Mouse (Mus musculus): Measurements from ENCODE around the gene Pard3b. TPM values are rescaled to one million over a fixed set of nuclear protein-coding genes. Genes with fewer than 3 reads are reported as not detected.

The Pard3b gene
- polyA plus RNA-seq, 1 experiment from 2014 or later: 1.6 TPM

- Histone ChIP-seq H3K4me1 (replicated peaks) (no peaks in the 10 kb centered on the region), H3K4me2 (no peak overlapping the region), H3K27me3 (no peaks in the 10 kb centered on the region), H3K9me3 (replicated peaks) (no peaks in the 10 kb centered on the region), H3K9ac (no peak overlapping the region), H3K36me3 (replicated peaks) (no peaks in the 10 kb centered on the region), H3K27ac (replicated peaks) (no peak overlapping the region), H3K4me3 (replicated peaks) (no peak overlapping the region)
- WGBS (ENCODE audit: insufficient replicate concordance): 15% methylated on average over 3 of the region's 3 CpGs
- ATAC-seq (ENCODE audit: insufficient read depth): no peak
Observed at GRCm38 (mm10) chr1:62041718-62042117, 403.1 kb downstream of the Pard3b start.

- Histone ChIP-seq H3K9me3 (replicated peaks) (no peaks in the 10 kb centered on the region), H3K4me1 (replicated peaks) (0 out of 2 replicates have a peak, but pooled peaks cover 3% of the 10 kb centered on the region), H3K27ac (replicated peaks) (no peak overlapping the region), H3K36me3 (replicated peaks) (no peaks in the 10 kb centered on the region), H3K27me3 (no peaks in the 10 kb centered on the region), H3K4me3 (replicated peaks) (no peak overlapping the region), H3K9ac (no peak overlapping the region), H3K4me2 (no peak overlapping the region)
- no peak for ATAC-seq (ENCODE audit: insufficient read depth)
- WGBS (ENCODE audit: insufficient replicate concordance): 48% methylated on average over 4 of the region's 4 CpGs
Observed at GRCm38 (mm10) chr1:62048592-62048991, 410.0 kb downstream of the Pard3b start.

GRCm38 (mm10) chr1:62051186-62051825, 412.7 kb downstream of the Pard3b start:
- Histone ChIP-seq H3K9ac (no peak overlapping the region), H3K27me3 (no peaks in the 10 kb centered on the region), H3K27ac (replicated peaks) (no peak overlapping the region), H3K9me3 (replicated peaks) (no peaks in the 10 kb centered on the region), H3K4me3 (replicated peaks) (no peak overlapping the region), H3K4me1 (replicated peaks) (0 out of 2 replicates have a peak, but pooled peaks cover 3% of the 10 kb centered on the region), H3K4me2 (no peak overlapping the region), H3K36me3 (replicated peaks) (no peaks in the 10 kb centered on the region)
- no peak for ATAC-seq (ENCODE audit: insufficient read depth)
- 8% methylated on average over 1 of the region's 1 CpGs for WGBS (ENCODE audit: insufficient replicate concordance)

- no peak for ATAC-seq (ENCODE audit: insufficient read depth)
- no peak overlapping the region for H3K4me2 ChIP-seq
- H3K27me3 ChIP-seq: no peaks in the 10 kb centered on the region
- H3K9me3 ChIP-seq (replicated peaks): no peaks in the 10 kb centered on the region
- H3K36me3 ChIP-seq (replicated peaks): no peaks in the 10 kb centered on the region
- WGBS (ENCODE audit: insufficient replicate concordance): 70% methylated on average over 7 of the region's 7 CpGs
- H3K27ac ChIP-seq (replicated peaks): no peak overlapping the region
- H3K9ac ChIP-seq: no peak overlapping the region
- 0 out of 2 replicates have a peak, but pooled peaks cover 3% of the 10 kb centered on the region for H3K4me1 ChIP-seq (replicated peaks)
- H3K4me3 ChIP-seq (replicated peaks): no peak overlapping the region
Observed at GRCm38 (mm10) chr1:62053167-62053638, 414.6 kb downstream of the Pard3b start.

- Histone ChIP-seq H3K9ac (no peak overlapping the region), H3K36me3 (replicated peaks) (no peaks in the 10 kb centered on the region), H3K27me3 (no peaks in the 10 kb centered on the region), H3K4me2 (no peak overlapping the region), H3K9me3 (replicated peaks) (no peaks in the 10 kb centered on the region), H3K4me3 (replicated peaks) (no peak overlapping the region), H3K27ac (replicated peaks) (no peak overlapping the region), H3K4me1 (replicated peaks) (0 out of 2 replicates have a peak, but pooled peaks cover 3% of the 10 kb centered on the region)
- WGBS (ENCODE audit: insufficient replicate concordance): 50% methylated on average over 6 of the region's 6 CpGs
- no peak for ATAC-seq (ENCODE audit: insufficient read depth)
Observed at GRCm38 (mm10) chr1:62055280-62055679, 416.7 kb downstream of the Pard3b start.

GRCm38 (mm10) chr1:62070617-62071016, 432.0 kb downstream of the Pard3b start:
- no peak for ATAC-seq (ENCODE audit: insufficient read depth)
- Histone ChIP-seq H3K4me2 (no peak overlapping the region), H3K9me3 (replicated peaks) (no peaks in the 10 kb centered on the region), H3K9ac (no peak overlapping the region), H3K27ac (replicated peaks) (no peak overlapping the region), H3K4me1 (replicated peaks) (no peaks in the 10 kb centered on the region), H3K4me3 (replicated peaks) (no peak overlapping the region), H3K27me3 (no peaks in the 10 kb centered on the region), H3K36me3 (replicated peaks) (no peaks in the 10 kb centered on the region)
- WGBS (ENCODE audit: insufficient replicate concordance): 64% methylated on average over 6 of the region's 6 CpGs

- Histone ChIP-seq H3K4me1 (replicated peaks) (no peaks in the 10 kb centered on the region), H3K27me3 (no peaks in the 10 kb centered on the region), H3K36me3 (replicated peaks) (no peaks in the 10 kb centered on the region), H3K4me2 (no peak overlapping the region), H3K9ac (no peak overlapping the region), H3K4me3 (replicated peaks) (no peak overlapping the region), H3K27ac (replicated peaks) (no peak overlapping the region), H3K9me3 (replicated peaks) (no peaks in the 10 kb centered on the region)
- no peak for ATAC-seq (ENCODE audit: insufficient read depth)
- 68% methylated on average over 7 of the region's 7 CpGs for WGBS (ENCODE audit: insufficient replicate concordance)
Observed at GRCm38 (mm10) chr1:62071139-62071538, 432.5 kb downstream of the Pard3b start.

- Histone ChIP-seq H3K4me2 (no peak overlapping the region), H3K36me3 (replicated peaks) (no peaks in the 10 kb centered on the region), H3K9me3 (replicated peaks) (no peaks in the 10 kb centered on the region), H3K27ac (replicated peaks) (no peak overlapping the region), H3K4me3 (replicated peaks) (no peak overlapping the region), H3K27me3 (no peaks in the 10 kb centered on the region), H3K4me1 (replicated peaks) (no peaks in the 10 kb centered on the region), H3K9ac (no peak overlapping the region)
- 72% methylated on average over 3 of the region's 3 CpGs for WGBS (ENCODE audit: insufficient replicate concordance)
- no peak for ATAC-seq (ENCODE audit: insufficient read depth)
Observed at GRCm38 (mm10) chr1:62076171-62076570, 437.5 kb downstream of the Pard3b start.

- ATAC-seq (ENCODE audit: insufficient read depth): no peak
- H3K9me3 ChIP-seq (replicated peaks): no peaks in the 10 kb centered on the region
- H3K4me2 ChIP-seq: no peak overlapping the region
- no peak overlapping the region for H3K27ac ChIP-seq (replicated peaks)
- no peak overlapping the region for H3K9ac ChIP-seq
- no peak overlapping the region for H3K4me3 ChIP-seq (replicated peaks)
- H3K4me1 ChIP-seq (replicated peaks): no peaks in the 10 kb centered on the region
- H3K27me3 ChIP-seq: no peaks in the 10 kb centered on the region
- H3K36me3 ChIP-seq (replicated peaks): no peaks in the 10 kb centered on the region
- WGBS (ENCODE audit: insufficient replicate concordance): 76% methylated on average over 4 of the region's 4 CpGs
Observed at GRCm38 (mm10) chr1:62081129-62081528, 442.5 kb downstream of the Pard3b start.

GRCm38 (mm10) chr1:62085995-62086394, 447.4 kb downstream of the Pard3b start:
- Histone ChIP-seq H3K36me3 (replicated peaks) (no peaks in the 10 kb centered on the region), H3K27ac (replicated peaks) (no peak overlapping the region), H3K4me2 (no peak overlapping the region), H3K27me3 (no peaks in the 10 kb centered on the region), H3K4me3 (replicated peaks) (no peak overlapping the region), H3K4me1 (replicated peaks) (no peaks in the 10 kb centered on the region), H3K9ac (no peak overlapping the region), H3K9me3 (replicated peaks) (no peaks in the 10 kb centered on the region)
- no peak for ATAC-seq (ENCODE audit: insufficient read depth)
- WGBS (ENCODE audit: insufficient replicate concordance): 57% methylated on average over 6 of the region's 6 CpGs

- Histone ChIP-seq H3K9me3 (replicated peaks) (no peaks in the 10 kb centered on the region), H3K4me2 (no peak overlapping the region), H3K27me3 (no peaks in the 10 kb centered on the region), H3K4me1 (replicated peaks) (no peaks in the 10 kb centered on the region), H3K27ac (replicated peaks) (no peak overlapping the region), H3K36me3 (replicated peaks) (no peaks in the 10 kb centered on the region), H3K4me3 (replicated peaks) (no peak overlapping the region), H3K9ac (no peak overlapping the region)
- 77% methylated on average over 10 of the region's 10 CpGs for WGBS (ENCODE audit: insufficient replicate concordance)
- no peak for ATAC-seq (ENCODE audit: insufficient read depth)
Observed at GRCm38 (mm10) chr1:62087464-62087863, 448.8 kb downstream of the Pard3b start.

GRCm38 (mm10) chr1:62094885-62095284, 456.3 kb downstream of the Pard3b start:
- Histone ChIP-seq H3K9me3 (replicated peaks) (no peaks in the 10 kb centered on the region), H3K36me3 (replicated peaks) (no peaks in the 10 kb centered on the region), H3K4me3 (replicated peaks) (no peak overlapping the region), H3K4me2 (no peak overlapping the region), H3K4me1 (replicated peaks) (no peaks in the 10 kb centered on the region), H3K9ac (no peak overlapping the region), H3K27me3 (no peaks in the 10 kb centered on the region), H3K27ac (replicated peaks) (no peak overlapping the region)
- WGBS (ENCODE audit: insufficient replicate concordance): 65% methylated on average over 7 of the region's 7 CpGs
- no peak for ATAC-seq (ENCODE audit: insufficient read depth)
